Mouse (Mus musculus) midbrain, embryonic 11.5 days (tissue): ENCODE results near the gene Vrtn. TPM values are rescaled to one million over a fixed set of nuclear protein-coding genes. Genes with fewer than 3 reads are reported as not detected.

ENCODE experiments used
- ATAC-seq: fragments of 200-750 bp; cut with Nextera tagmentation; 2 replicates; pipeline ENCODE4 v1.8.0; 2017; ENCODE audit warnings: moderate TSS enrichment, moderate library complexity; ENCODE audit not compliant: low FRiP score
- DNase-seq: peaks from one replicate; pipeline ENCODE4 v3.0.0; 2015; ENCODE audit warnings: low spot score; ENCODE audit errors: missing footprints
- H3K27ac ChIP-seq: fragments of 300-500 bp; sonication (generic); 2 replicates; pipeline ENCODE4 v1.5.1; 2014; ENCODE audit warnings: low read depth, low read length
- H3K27me3 ChIP-seq: fragments of 300-500 bp; sonication (generic); 2 replicates; pipeline ENCODE4 v1.6.1; 2014; ENCODE audit warnings: mild to moderate bottlenecking, low read length, moderate library complexity, mixed read lengths; ENCODE audit not compliant: control insufficient read depth, insufficient read depth
- H3K36me3 ChIP-seq: fragments of 300-500 bp; sonication (generic); 2 replicates; pipeline ENCODE4 v1.6.1; 2014; ENCODE audit warnings: mild to moderate bottlenecking, low read length, moderate library complexity, mixed read lengths; ENCODE audit not compliant: control insufficient read depth, insufficient read depth
- H3K4me1 ChIP-seq: fragments of 300-500 bp; sonication (generic); 2 replicates; pipeline ENCODE4 v1.6.1; 2014; ENCODE audit warnings: low read length; ENCODE audit not compliant: control insufficient read depth, insufficient read depth
- H3K4me2 ChIP-seq: fragments of 300-500 bp; sonication (generic); 2 replicates; pipeline ENCODE4 v1.6.1; 2014; ENCODE audit warnings: mild to moderate bottlenecking, moderate library complexity
- H3K4me3 ChIP-seq: fragments of 300-500 bp; sonication (generic); 2 replicates; pipeline ENCODE4 v1.5.1; 2014; ENCODE audit warnings: low read depth, low read length
- H3K9ac ChIP-seq: fragments of 300-500 bp; sonication (generic); 2 replicates; pipeline ENCODE4 v1.6.1; 2014; ENCODE audit warnings: low read length
- H3K9me3 ChIP-seq: fragments of 300-500 bp; sonication (generic); 2 replicates; pipeline ENCODE4 v1.6.1; 2016; ENCODE audit warnings: low read length; ENCODE audit not compliant: control insufficient read depth
- WGBS: fragments of 180-500 bp; shearing (Covaris S2); extraction: QIAGEN DNeasy Blood & Tissue Kit; methylation state at CpG from one replicate; pipeline ENCODE4 v1.1.7; 2014; 5-methylcytosine and 5-hydroxymethylcytosine counted together
- polyA plus RNA-seq: library from polyadenylated mRNA; unstranded; fragments of >200 nt; fragmentation: Nextera tagmentation; extraction: Ambion mirVana; gene quantifications from 2 replicates; pipeline ENCODE4 v1.2.1, GENCODE M21; 2014

The Vrtn gene
- 0.05 TPM in 1 of 2 replicates, not detected in the other for polyA plus RNA-seq

DNA sequence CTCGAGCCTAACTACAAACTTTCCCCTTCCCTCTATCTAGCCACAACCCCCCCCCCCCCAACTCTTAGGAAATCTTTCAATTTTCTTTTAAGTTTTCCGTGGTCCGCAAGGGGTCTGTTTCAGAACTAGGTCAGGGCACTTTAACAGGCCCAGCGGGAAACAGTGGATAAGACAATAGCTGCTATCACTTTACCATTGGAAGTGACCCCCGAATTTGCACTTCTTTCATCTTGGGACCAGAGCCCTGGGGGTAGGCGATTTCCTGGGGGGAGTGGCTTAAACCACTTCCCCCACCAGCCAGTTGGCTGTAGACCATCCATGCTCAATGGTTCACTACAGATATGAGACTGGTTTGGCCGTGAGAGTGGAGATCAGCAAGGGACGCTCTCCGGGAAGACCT, at the start of gene Vrtn:
TSS of gene Vrtn (plus strand) at position 366 of the 400 bp plus-strand sequence.
- H3K27me3 ChIP-seq, result peaks cover 31% of the 10 kb centered on the region
- no peak for ATAC-seq
- no peaks in the 10 kb centered on the region for H3K36me3 ChIP-seq
- no peaks in the 10 kb centered on the region for H3K4me1 ChIP-seq
- no peak for DNase-seq
- H3K4me2 ChIP-seq, result no peak within 1 kb of the TSS
- WGBS, result 5% methylated on average over 9 of the region's 9 CpGs
- no peak within 1 kb of the TSS for H3K27ac ChIP-seq
- no peak within 1 kb of the TSS for H3K9ac ChIP-seq
- no peaks in the 10 kb centered on the region for H3K9me3 ChIP-seq
- H3K4me3 ChIP-seq, result no peak within 1 kb of the TSS

DNA sequence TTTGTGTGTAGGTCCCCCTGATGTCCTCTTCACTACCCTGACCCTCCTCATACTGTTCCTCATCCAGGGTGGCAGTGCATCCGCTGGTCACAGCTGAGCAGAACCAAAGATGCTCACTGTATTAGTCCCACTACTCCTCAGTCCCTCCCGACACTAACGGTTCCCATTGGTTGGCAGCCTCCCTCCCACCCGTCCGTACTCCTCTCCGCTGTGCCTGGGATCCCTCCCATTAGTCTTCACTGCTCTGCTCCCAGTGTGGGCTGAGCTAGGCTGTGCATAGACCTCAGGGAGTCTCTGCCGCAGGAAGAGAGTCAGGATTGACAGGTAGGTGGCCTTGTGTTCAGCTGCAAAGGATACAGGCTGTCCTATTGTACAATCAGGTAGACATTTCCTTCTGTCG, 42.5 kb upstream of the Vrtn start:
- no peak for ATAC-seq
- WGBS, result 20% methylated on average over 8 of the region's 8 CpGs
- no peaks in the 10 kb centered on the region for H3K9me3 ChIP-seq

DNA sequence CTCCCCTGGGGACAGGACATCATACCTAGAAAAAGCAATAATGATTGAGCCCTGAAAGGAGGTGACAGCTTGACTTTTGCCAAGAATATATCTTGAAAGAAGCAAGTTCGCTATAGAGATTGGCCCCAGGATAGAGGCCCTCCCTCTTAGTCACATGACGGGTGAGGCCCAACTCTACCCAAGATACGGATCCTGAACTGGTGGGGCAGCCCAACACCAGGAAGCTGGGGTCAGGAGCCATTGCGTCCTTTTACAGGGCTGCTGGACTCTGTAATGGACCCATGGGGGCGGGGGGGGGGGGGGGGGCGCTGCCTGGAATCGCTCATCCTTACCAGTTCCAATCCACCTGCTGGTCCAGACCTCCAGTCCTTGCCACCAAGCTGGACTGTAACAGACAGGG, 36.8 kb upstream of the Vrtn start:
- Histone ChIP-seq H3K27ac (no peak overlapping the region), H3K4me2 (no peak overlapping the region), H3K9me3 (no peaks in the 10 kb centered on the region), H3K27me3 (no peaks in the 10 kb centered on the region), H3K36me3 (no peaks in the 10 kb centered on the region), H3K4me3 (no peak overlapping the region), H3K9ac (no peak overlapping the region), H3K4me1 (no peaks in the 10 kb centered on the region)
- 92% methylated on average over 6 of the region's 7 CpGs for WGBS
- no peak for ATAC-seq
- DNase-seq, result no peak

More for the DNA sequence above, 42.5 kb upstream of the Vrtn start:
- Histone ChIP-seq H3K9ac (no peak overlapping the region), H3K4me2 (no peak overlapping the region), H3K27me3 (no peaks in the 10 kb centered on the region; the same call in 1 of the 2 replicates), H3K27ac (no peak overlapping the region), H3K36me3 (no peaks in the 10 kb centered on the region), H3K4me1 (no peaks in the 10 kb centered on the region), H3K4me3 (no peak overlapping the region)
- DNase-seq, result no peak

DNA sequence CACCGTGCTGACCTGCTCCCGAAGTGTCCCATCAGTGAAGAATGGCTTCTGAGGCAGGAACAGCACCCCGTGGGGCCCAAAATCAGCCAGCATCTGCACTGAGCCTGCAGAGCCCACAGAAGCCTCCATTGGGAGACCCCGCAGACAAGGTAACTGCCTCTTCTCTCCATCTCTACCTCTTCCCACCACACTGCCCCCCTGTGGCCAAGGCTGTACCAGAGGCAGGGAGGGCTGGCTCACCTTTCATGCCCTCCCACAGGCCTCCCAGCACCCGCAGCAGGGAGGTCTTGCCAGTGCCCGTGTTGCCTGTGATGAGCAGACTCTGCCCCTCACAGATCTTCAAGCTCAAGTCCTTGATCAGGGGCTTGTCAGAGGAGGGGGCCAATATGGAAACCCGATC, 35.0 kb upstream of the Vrtn start:
- Histone ChIP-seq H3K9ac (no peak overlapping the region), H3K4me3 (no peak overlapping the region), H3K36me3 (no peaks in the 10 kb centered on the region), H3K4me2 (no peak overlapping the region), H3K27ac (no peak overlapping the region), H3K27me3 (no peaks in the 10 kb centered on the region), H3K4me1 (no peaks in the 10 kb centered on the region), H3K9me3 (no peaks in the 10 kb centered on the region)
- WGBS, result 79% methylated on average over 7 of the region's 7 CpGs
- no peak for ATAC-seq
- no peak for DNase-seq

DNA sequence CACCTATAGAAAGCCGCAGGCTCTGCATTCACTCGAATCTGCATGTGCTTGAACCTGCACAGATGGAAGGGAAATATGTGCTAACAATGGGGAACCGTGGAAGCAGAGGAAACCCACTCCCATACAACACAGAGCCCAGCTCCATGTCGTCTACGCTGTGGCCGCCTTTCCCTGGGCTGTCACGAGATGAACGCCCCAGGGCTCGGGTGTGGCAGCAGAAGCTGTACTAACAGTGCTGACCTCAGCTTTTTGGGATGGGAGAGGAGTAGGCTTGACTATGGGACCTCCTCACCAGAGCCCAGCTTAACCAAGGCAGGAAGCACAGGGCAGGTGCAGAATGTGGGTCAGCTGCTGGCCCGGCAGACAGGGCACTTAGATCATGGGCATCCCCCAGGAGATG, 29.1 kb upstream of the Vrtn start:
- Histone ChIP-seq H3K36me3 (no peaks in the 10 kb centered on the region), H3K4me1 (no peaks in the 10 kb centered on the region; the same call in 1 of the 2 replicates), H3K4me2 (no peak overlapping the region), H3K27ac (no peak overlapping the region), H3K4me3 (no peak overlapping the region), H3K27me3 (no peaks in the 10 kb centered on the region), H3K9me3 (no peaks in the 10 kb centered on the region), H3K9ac (no peak overlapping the region)
- DNase-seq, result no peak
- 92% methylated on average over 10 of the region's 10 CpGs for WGBS
- ATAC-seq, result no peak

DNA sequence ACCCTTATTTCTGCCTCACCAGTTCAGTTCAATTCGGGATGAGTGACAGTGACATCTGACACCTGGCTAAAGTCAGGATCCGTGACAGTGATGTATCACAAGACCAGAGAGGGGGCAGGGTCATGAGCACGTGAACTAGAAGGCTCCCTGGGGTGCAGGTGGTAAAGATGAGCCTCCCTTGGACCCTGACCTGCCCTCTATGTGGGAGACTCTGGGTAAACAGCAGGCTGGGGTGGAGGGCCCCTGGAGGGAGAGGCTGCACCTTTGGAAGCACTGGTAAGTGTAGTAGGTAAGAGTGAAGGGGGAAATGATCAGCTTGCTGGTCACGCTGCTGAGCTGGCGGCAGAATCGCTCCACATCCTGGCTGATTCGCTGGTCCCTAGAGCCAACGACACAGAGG, 28.3 kb upstream of the Vrtn start:
- Histone ChIP-seq H3K36me3 (no peaks in the 10 kb centered on the region), H3K4me3 (no peak overlapping the region), H3K4me1 (no peaks in the 10 kb centered on the region; the same call in 1 of the 2 replicates), H3K4me2 (no peak overlapping the region), H3K9me3 (no peaks in the 10 kb centered on the region), H3K27ac (no peak overlapping the region), H3K9ac (no peak overlapping the region), H3K27me3 (no peaks in the 10 kb centered on the region)
- DNase-seq, result no peak
- WGBS, result 76% methylated on average over 8 of the region's 8 CpGs
- no peak for ATAC-seq

DNA sequence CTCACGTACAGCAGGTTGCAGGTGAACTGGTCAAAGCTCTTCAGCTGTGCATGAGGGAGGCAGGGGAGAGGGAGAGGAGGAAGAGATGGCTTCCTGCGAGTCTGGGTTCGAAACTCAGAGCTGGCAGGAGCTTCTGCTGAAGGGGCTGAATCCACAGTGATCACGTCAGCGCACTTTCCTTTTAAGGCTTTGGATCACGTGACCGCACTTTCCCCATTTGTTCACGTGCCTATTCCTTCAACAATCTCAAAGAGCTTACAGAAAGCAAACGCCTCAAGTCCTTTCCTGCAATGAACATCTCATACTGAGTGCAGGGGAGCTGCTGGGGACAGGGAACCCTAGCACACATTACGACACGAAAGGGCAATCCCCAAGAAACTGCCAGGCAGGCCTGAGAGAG, 26.8 kb upstream of the Vrtn start:
- no peak overlapping the region for H3K27ac ChIP-seq
- no peak overlapping the region for H3K4me3 ChIP-seq
- no peak for DNase-seq
- H3K4me2 ChIP-seq, result no peak overlapping the region
- H3K9me3 ChIP-seq, result no peaks in the 10 kb centered on the region
- 87% methylated on average over 11 of the region's 11 CpGs for WGBS
- no peaks in the 10 kb centered on the region for H3K36me3 ChIP-seq
- ATAC-seq, result no peak
- H3K4me1 ChIP-seq, result no peaks in the 10 kb centered on the region; the same call in 1 of the 2 replicates
- no peaks in the 10 kb centered on the region for H3K27me3 ChIP-seq
- H3K9ac ChIP-seq, result no peak overlapping the region

DNA sequence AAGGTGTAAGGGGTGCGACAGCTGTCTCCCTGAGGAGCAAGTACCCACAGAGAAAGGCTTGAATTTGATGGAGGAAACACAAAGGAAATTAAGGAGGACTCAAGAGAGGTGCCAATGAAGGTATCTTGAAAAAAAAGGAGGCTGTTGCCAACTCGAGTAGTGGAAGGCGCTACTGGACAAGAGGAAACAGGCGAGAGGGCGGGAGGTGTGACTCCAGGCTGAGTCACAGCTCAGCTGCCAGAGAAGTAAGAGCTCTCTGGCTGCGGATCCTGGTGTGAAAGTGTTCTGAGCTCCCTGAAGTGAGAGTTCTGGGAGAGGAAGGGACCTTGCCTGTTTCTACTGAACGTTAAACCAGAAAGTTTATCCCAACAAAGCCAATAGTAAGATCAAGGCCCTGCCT, 26.3 kb upstream of the Vrtn start:
- ATAC-seq, result no peak
- H3K27me3 ChIP-seq, result no peaks in the 10 kb centered on the region
- no peaks in the 10 kb centered on the region for H3K36me3 ChIP-seq
- H3K9me3 ChIP-seq, result no peaks in the 10 kb centered on the region
- no peak overlapping the region for H3K4me3 ChIP-seq
- WGBS, result 83% methylated on average over 7 of the region's 7 CpGs
- no peak overlapping the region for H3K9ac ChIP-seq
- H3K4me1 ChIP-seq, result no peaks in the 10 kb centered on the region; the same call in 1 of the 2 replicates
- H3K4me2 ChIP-seq, result no peak overlapping the region
- no peak for DNase-seq
- no peak overlapping the region for H3K27ac ChIP-seq

DNA sequence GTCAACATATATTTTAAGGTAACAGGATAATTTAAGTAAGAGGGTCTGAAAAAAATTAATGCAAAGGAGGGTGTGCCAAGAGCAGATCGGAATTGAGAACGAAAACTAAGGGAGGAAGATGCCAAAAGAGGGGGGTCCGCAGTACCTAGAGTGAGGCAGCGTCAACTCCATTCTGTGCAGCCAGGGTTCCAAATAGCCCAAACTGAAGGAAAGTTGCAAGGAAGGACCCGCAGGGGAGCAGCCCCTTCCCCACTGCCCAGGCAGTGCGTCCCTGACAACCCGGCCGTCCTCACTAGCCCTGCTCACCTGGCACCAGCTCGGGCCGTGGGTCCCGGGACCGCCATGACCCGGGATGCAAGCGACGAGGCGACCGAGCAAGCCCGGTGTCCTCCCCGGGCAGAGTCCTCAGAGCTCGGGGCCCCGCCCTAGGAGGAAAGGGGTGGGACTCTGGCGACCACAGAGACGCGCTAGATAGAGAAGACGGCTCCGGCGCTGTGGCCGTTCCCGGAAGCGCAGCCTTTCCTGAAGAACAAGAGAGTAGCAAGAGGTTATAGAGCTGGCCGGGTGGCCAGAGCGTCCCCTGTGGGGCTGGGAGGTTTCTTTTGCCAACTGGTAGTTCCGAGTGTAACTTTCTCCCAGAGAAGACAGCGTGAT, 23.7 kb upstream of the Vrtn start, which contains the start of gene Abcd4:
TSS of gene Abcd4 (minus strand) at position 437 of the 654 bp plus-strand sequence.
- Histone ChIP-seq H3K27ac (no peak within 1 kb of the TSS), H3K9me3 (no peaks in the 10 kb centered on the region), H3K9ac (peak within 1 kb of the TSS; percentile 78), H3K27me3 (no peaks in the 10 kb centered on the region), H3K4me1 (no peaks in the 10 kb centered on the region; the same call in 1 of the 2 replicates), H3K4me2 (peak within 1 kb of the TSS; percentile 49), H3K4me3 (peak within 1 kb of the TSS; percentile 62), H3K36me3 (no peaks in the 10 kb centered on the region)
- under 1% methylated on average over 34 of the region's 34 CpGs for WGBS
- ATAC-seq (peak; percentile 98), DNase-seq (peak; percentile 97)
